Mouse (Mus musculus): ENCODE results near the gene B430306N03Rik.

DNA sequence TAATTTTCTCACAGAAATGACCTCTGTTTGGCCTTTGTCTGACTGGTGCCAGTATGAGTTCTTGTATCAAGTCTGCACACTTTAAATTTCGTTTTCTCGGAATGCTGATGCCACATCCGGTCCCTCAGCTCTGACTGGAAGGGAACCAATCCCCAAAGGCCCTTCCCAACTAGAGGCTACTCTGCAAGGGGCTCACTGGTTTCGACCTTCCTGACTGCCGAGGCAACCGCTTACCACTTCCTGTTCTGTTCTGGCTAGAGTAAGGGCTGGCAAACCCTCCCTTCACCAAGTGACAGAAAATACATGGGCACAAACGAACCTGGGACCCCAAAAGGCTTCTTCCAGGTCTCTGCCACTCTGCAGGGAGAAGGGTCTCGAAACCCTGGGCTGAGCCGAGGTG lies 15.1 kb upstream of the B430306N03Rik start:
- no peak for TF ChIP-seq POLR2A (IDR thresholded peaks at IDR 0.05; ENCODE audit: borderline replicate concordance, control insufficient read depth, low read depth, low read length)
- TF ChIP-seq CTCF (IDR thresholded peaks at IDR 0.05; ENCODE audit: control insufficient read depth, insufficient read depth, low read length), result no peak
